Mouse (Mus musculus): ENCODE measurements around the gene Elmo1. TPM values are rescaled to one million over a fixed set of nuclear protein-coding genes. Genes with fewer than 3 reads are reported as not detected.

Elmo1 gene
- total and polyA plus RNA-seq, 2 experiments from 2014 or later: 6.5 to 17.9 TPM

GRCm38 (mm10) chr13:20207950-20208642 is 117.7 kb downstream of the Elmo1 start:
- no peak overlapping the region for H3K9ac ChIP-seq (replicated peaks; ENCODE audit: low read depth, low read length)
- 37% methylated on average over 7 of the region's 7 CpGs for WGBS

GRCm38 (mm10) chr13:20208867-20209266 is 118.5 kb downstream of the Elmo1 start:
- DNase-seq (ENCODE audit: low spot score): no peak
- no peak overlapping the region for H3K4me2 ChIP-seq (ENCODE audit: low read depth, low read length)
- no peak overlapping the region for H3K4me3 ChIP-seq (ENCODE audit: low read depth, low read length)
- H3K36me3 ChIP-seq (replicated peaks; ENCODE audit: control insufficient read depth, insufficient read depth, low read length): no peaks in the 10 kb centered on the region
- TF ChIP-seq CTCF (IDR thresholded peaks at IDR 0.05; ENCODE audit: low read depth) (no peak), EP300 (IDR thresholded peaks at IDR 0.05; ENCODE audit: low read depth) (no peak)
- WGBS: 84% methylated on average over 5 of the region's 5 CpGs
- no peak overlapping the region for H3K27ac ChIP-seq (ENCODE audit: low read depth)
- no peak for ATAC-seq (ENCODE audit: insufficient read depth, low read depth)
- no peaks in the 10 kb centered on the region for H3K27me3 ChIP-seq (ENCODE audit: control insufficient read depth, insufficient read depth, low read length)
- H3K4me1 ChIP-seq (ENCODE audit: control insufficient read depth, insufficient read depth): no peaks in the 10 kb centered on the region
- no peak overlapping the region for H3K9ac ChIP-seq (replicated peaks; ENCODE audit: low read depth, low read length)
- no peaks in the 10 kb centered on the region for H3K9me3 ChIP-seq (replicated peaks; ENCODE audit: control insufficient read depth, low read length)

More at GRCm38 (mm10) chr13:20207950-20208642, 117.7 kb downstream of the Elmo1 start:
- TF ChIP-seq EP300 (IDR thresholded peaks at IDR 0.05; ENCODE audit: low read depth): no peak
- peak; percentile 28 for TF ChIP-seq CTCF (IDR thresholded peaks at IDR 0.05; ENCODE audit: low read depth)
- no peak overlapping the region for H3K4me3 ChIP-seq (ENCODE audit: low read depth, low read length)
- no peaks in the 10 kb centered on the region for H3K36me3 ChIP-seq (replicated peaks; ENCODE audit: control insufficient read depth, insufficient read depth, low read length)
- no peaks in the 10 kb centered on the region for H3K9me3 ChIP-seq (replicated peaks; ENCODE audit: control insufficient read depth, low read length)
- H3K4me2 ChIP-seq (ENCODE audit: low read depth, low read length): no peak overlapping the region
- DNase-seq (ENCODE audit: low spot score) (peak; percentile 24), ATAC-seq (ENCODE audit: insufficient read depth, low read depth) (peak; percentile 70; the same call in 1 of the 2 replicates)
- H3K4me1 ChIP-seq (ENCODE audit: control insufficient read depth, insufficient read depth): no peaks in the 10 kb centered on the region
- H3K27ac ChIP-seq (ENCODE audit: low read depth): no peak overlapping the region
- H3K27me3 ChIP-seq (ENCODE audit: control insufficient read depth, insufficient read depth, low read length): no peaks in the 10 kb centered on the region

GRCm38 (mm10) chr13:20211780-20212179 is 121.4 kb downstream of the Elmo1 start:
- no peak overlapping the region for H3K4me3 ChIP-seq (ENCODE audit: low read depth, low read length)
- H3K4me2 ChIP-seq (ENCODE audit: low read depth, low read length): no peak overlapping the region
- ATAC-seq (ENCODE audit: insufficient read depth, low read depth) (no peak), DNase-seq (ENCODE audit: low spot score) (no peak)
- no peaks in the 10 kb centered on the region for H3K4me1 ChIP-seq (ENCODE audit: control insufficient read depth, insufficient read depth)
- no peaks in the 10 kb centered on the region for H3K36me3 ChIP-seq (replicated peaks; ENCODE audit: control insufficient read depth, insufficient read depth, low read length)
- TF ChIP-seq CTCF (IDR thresholded peaks at IDR 0.05; ENCODE audit: low read depth) (no peak), EP300 (IDR thresholded peaks at IDR 0.05; ENCODE audit: low read depth) (no peak)
- no peaks in the 10 kb centered on the region for H3K9me3 ChIP-seq (replicated peaks; ENCODE audit: control insufficient read depth, low read length)
- H3K27me3 ChIP-seq (ENCODE audit: control insufficient read depth, insufficient read depth, low read length): no peaks in the 10 kb centered on the region
- H3K9ac ChIP-seq (replicated peaks; ENCODE audit: low read depth, low read length): no peak overlapping the region
- no peak overlapping the region for H3K27ac ChIP-seq (ENCODE audit: low read depth)
- WGBS: 31% methylated on average over 5 of the region's 5 CpGs

- TF ChIP-seq CTCF (IDR thresholded peaks at IDR 0.05; ENCODE audit: low read depth): no peak
- TF ChIP-seq EP300 (IDR thresholded peaks at IDR 0.05; ENCODE audit: low read depth): no peak
- Histone ChIP-seq H3K4me1 (ENCODE audit: control insufficient read depth, insufficient read depth) (no peaks in the 10 kb centered on the region), H3K9ac (replicated peaks; ENCODE audit: low read depth, low read length) (no peak overlapping the region), H3K27me3 (ENCODE audit: control insufficient read depth, insufficient read depth, low read length) (no peaks in the 10 kb centered on the region), H3K27ac (ENCODE audit: low read depth) (no peak overlapping the region), H3K4me3 (ENCODE audit: low read depth, low read length) (no peak overlapping the region), H3K4me2 (ENCODE audit: low read depth, low read length) (no peak overlapping the region), H3K36me3 (replicated peaks; ENCODE audit: control insufficient read depth, insufficient read depth, low read length) (no peaks in the 10 kb centered on the region), H3K9me3 (replicated peaks; ENCODE audit: control insufficient read depth, low read length) (no peaks in the 10 kb centered on the region)
- DNase-seq (ENCODE audit: low spot score) (no peak), ATAC-seq (ENCODE audit: insufficient read depth, low read depth) (no peak)
- WGBS: 63% methylated on average over 6 of the region's 6 CpGs
These were observed 122.3 kb downstream of the Elmo1 start for GRCm38 (mm10) chr13:20212665-20213064.

GRCm38 (mm10) chr13:20213861-20214260 is 123.5 kb downstream of the Elmo1 start:
- TF ChIP-seq EP300 (IDR thresholded peaks at IDR 0.05; ENCODE audit: low read depth) (no peak), CTCF (IDR thresholded peaks at IDR 0.05; ENCODE audit: low read depth) (no peak)
- no peak overlapping the region for H3K27ac ChIP-seq (ENCODE audit: low read depth)
- WGBS: 81% methylated on average over 5 of the region's 5 CpGs
- DNase-seq (ENCODE audit: low spot score) (no peak), ATAC-seq (ENCODE audit: insufficient read depth, low read depth) (no peak)
- H3K4me2 ChIP-seq (ENCODE audit: low read depth, low read length): no peak overlapping the region
- H3K4me3 ChIP-seq (ENCODE audit: low read depth, low read length): no peak overlapping the region
- H3K9me3 ChIP-seq (replicated peaks; ENCODE audit: control insufficient read depth, low read length): no peaks in the 10 kb centered on the region
- H3K36me3 ChIP-seq (replicated peaks; ENCODE audit: control insufficient read depth, insufficient read depth, low read length): no peaks in the 10 kb centered on the region
- H3K27me3 ChIP-seq (ENCODE audit: control insufficient read depth, insufficient read depth, low read length): no peaks in the 10 kb centered on the region
- H3K9ac ChIP-seq (replicated peaks; ENCODE audit: low read depth, low read length): no peak overlapping the region
- no peaks in the 10 kb centered on the region for H3K4me1 ChIP-seq (ENCODE audit: control insufficient read depth, insufficient read depth)
